Mouse (Mus musculus) adrenal gland, adult (tissue): ENCODE measurements at regions not wholly inside any gene's neighbourhood (a gene's known extent, or its start where the extent isn't known, plus 50 kb on each side); places are given as distances from the start of the nearest gene placed in this dataset.

Source experiments
- DNase-seq, 2 experiments: peaks; one replicate each; pipeline ENCODE4 v3.0.0; 2022 to 2023; ENCODE audit warnings: low spot score in 1 of 2; ENCODE audit not compliant: inconsistent age in 2 of 2

DNA sequence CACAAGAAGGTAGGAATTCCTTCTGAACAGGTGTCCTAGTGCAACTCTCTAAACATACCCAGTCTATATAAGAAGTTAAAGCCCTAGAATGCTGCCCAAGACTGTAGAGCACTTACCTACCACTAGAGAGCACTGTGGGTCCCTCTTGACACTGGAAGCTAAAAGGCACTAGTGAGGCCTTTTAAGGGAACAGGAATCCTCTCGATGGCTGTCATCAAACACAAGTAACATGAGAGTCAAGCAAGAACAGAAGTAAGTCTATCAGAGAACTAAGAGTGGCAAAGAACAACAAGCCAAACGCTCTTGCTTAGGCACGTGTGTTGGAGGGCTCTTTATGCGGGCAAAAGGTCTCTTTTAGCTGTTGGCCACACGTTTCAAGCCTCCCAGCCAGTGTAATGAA, 123.8 kb upstream of the G530012D18Rik start:
- peak in 1 of 2 experiments; percentile 68 for DNase-seq

DNA sequence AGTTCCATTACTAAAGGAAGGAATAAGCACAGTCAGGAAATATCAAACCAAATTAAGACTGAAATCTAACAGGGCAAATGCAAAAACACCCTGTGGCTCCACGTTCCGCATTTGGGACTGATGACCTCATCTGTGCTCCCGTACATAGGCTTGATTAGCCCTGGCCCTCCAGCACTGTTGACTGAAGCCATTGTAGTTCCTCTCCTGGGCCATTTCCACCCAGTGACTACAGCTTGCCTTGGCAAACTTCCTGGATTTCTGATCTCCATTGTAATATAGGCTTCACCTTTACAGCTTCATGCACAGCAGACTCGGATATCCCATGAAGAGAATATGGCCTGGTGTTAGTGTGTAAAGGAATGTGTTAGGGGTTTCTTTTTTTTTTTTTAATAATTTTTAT, 122.1 kb upstream of the G530012D18Rik start:
- DNase-seq = peak in 1 of 2 experiments; percentile 27

DNA sequence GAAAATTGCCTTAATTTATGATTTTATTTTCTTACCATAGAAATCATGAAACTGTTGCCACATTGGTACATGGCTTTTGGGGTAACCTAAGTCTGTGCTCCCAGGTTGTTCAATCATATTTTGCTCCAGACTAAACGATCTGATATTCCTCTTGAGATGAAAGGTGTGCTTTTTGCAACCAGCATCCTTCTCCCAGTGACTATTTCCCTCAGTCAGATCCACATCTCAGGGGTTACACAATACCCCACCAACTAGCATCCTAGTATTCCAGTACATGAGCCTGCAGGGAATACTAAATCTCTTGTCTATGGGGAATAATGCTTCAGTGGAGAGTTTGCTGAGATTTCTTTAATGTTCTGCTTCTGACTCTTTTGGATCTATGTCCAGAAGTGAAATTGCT, 118.8 kb upstream of the G530012D18Rik start:
- DNase-seq = peak in 1 of 2 experiments; percentile 28

DNA sequence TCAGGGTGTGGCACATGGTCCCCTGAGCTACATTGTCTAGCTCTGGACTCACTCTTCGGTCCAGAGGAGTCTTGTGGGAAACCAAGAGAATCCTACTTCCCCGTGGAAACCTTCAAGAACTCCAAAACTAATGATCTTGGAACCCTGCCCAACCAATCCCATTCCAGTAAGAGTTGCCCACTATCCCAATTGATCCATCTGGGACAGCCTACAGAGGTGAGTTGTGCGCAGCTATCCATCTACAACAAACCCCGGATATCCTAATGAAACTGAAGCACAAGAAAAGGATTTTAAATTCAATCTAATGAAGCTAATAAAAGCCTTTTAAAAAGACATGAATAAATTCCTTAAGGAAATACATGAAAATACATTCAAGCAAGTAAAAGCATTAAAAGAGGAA, 117.7 kb upstream of the G530012D18Rik start:
- DNase-seq = peak in 1 of 2 experiments; percentile 33

DNA sequence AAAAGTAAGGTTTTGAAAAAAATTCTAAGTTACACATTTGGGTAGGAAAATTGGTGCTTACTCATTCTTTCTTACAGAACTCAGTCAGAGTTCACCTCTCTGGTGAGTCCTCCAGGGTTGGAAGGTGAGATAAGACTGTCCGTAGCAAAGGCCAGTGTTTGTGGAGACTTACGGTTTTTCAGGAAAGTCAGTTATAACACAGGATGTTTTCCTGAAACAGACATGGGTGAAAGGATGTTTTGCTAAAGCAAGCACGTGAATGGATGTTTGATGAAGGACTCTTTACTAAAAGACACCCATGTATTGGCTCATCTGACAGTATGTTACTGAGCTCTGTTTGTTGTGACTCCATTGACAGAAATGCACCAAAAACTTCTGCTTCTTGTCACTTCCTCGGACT, 113.4 kb upstream of the G530012D18Rik start:
- peak in 1 of 2 experiments; percentile 40 for DNase-seq

DNA sequence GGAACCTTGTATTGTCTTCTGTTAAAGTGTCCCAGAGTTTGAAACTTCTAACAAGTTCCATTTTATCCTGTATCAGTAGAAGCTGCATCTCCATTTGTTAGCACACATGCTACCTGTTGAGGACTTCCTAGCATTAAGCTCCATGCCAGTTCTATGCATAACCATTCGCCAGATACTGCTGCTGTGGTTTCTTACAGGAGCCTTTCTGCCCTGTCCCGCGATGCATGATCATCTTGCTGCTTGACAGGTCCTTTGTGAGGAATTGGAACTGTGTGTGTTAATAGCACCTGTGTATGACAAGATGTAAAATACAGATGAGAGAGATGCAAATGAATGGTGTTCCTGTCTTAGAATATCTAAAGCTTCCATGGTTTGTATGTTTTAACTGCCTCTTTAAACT, 96.4 kb upstream of the G530012D18Rik start:
- DNase-seq = peak in 1 of 2 experiments; percentile 33

DNA sequence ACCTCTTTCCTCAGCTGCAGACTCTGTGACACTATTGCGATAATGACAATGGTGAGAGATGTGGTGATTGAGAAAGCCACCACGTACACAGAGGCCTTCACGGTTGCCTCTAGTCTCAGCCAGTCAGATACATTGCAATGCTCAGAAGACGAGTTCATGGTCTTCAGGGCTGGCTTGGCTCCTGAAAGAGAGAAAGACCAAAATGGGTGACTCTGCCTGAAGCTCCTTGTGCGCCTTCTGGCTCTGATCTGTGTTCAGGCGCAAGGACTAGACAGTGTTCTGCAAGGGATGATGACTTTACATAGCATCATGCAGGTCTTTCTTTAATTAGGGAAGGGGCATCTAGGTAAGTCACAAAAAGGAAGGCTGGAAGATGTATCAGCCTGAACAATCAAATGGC, 90.5 kb upstream of the G530012D18Rik start:
- DNase-seq = peak in 1 of 2 experiments; percentile 28

DNA sequence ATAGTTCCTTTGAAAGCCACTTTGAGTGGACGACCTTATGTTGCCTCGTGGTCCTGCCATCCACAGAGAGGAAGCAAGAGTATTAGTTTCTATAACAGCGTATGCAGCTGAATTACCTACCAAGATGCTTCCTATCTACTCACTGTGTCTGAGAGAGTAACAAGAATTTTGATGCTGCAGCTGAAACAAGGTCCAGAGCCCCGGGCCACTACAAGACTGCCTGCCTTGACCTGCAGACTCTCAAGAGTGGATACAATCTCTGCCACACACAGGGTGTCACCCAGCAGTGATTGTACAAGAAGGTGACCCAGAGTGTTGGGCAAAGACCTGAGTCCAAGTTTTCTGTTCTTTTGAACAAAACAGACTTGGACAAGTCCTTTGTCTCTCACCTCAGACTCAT, 75.5 kb upstream of the G530012D18Rik start:
- DNase-seq = peak; percentile 6 to 21

DNA sequence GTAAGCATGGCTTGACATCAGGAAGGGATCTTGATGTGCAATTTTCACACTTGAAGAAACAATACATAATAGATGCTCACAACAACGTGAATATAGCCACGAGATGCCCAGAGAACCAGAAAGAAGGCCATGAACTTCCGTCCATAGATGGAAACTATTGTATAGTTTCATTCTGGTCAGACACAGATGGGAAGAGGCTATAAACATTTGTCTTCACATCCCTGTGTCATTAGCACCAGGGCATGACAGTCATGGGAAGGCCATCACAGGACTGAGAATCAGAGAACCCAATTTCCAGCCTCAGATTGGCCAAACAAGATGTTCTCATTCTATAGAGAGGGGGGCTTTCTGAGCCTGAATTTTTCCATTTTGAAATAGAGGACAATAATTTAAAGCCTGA, 74.2 kb upstream of the G530012D18Rik start:
- peak in 1 of 2 experiments; percentile 29 for DNase-seq
